Mouse (Mus musculus) embryonic facial prominence, embryonic 14.5 days (tissue): ENCODE measurements at regions not wholly inside any gene's neighbourhood (a gene's known extent, or its start where the extent isn't known, plus 50 kb on each side); places are given as distances from the start of the nearest gene placed in this dataset.

ENCODE experiments used
- ATAC-seq: fragments of 200-750 bp; cut with Nextera tagmentation; 2 replicates; pipeline ENCODE4 v1.8.0; 2017; ENCODE audit warnings: low read depth, moderate number of reproducible peaks, moderate TSS enrichment
- DNase-seq: peaks from one replicate; pipeline ENCODE4 v3.0.0-alpha.2; 2015; ENCODE audit warnings: low spot score
- H3K27ac ChIP-seq: fragments of 300-500 bp; sonication (generic); replicated peaks from 2 replicates; pipeline ENCODE4 v1.5.1; 2014; ENCODE audit warnings: low read depth, mild to moderate bottlenecking, low read length, moderate library complexity
- H3K27me3 ChIP-seq: fragments of 300-500 bp; sonication (generic); replicated peaks from 2 replicates; pipeline ENCODE4 v1.6.1; 2014; ENCODE audit warnings: low read length; ENCODE audit not compliant: control insufficient read depth, insufficient read depth
- H3K36me3 ChIP-seq: fragments of 300-500 bp; sonication (generic); 2 replicates; pipeline ENCODE4 v1.6.1; 2014; ENCODE audit warnings: low read length, mixed read lengths; ENCODE audit not compliant: control insufficient read depth, insufficient read depth
- H3K4me1 ChIP-seq: fragments of 300-500 bp; sonication (generic); 2 replicates; pipeline ENCODE4 v1.6.1; 2014; ENCODE audit warnings: antibody characterized with exemption, low read length; ENCODE audit not compliant: control insufficient read depth, insufficient read depth
- H3K4me2 ChIP-seq: fragments of 300-500 bp; sonication (generic); 2 replicates; pipeline ENCODE4 v1.6.1; 2014; ENCODE audit warnings: low read depth, mild to moderate bottlenecking, low read length, moderate library complexity, mixed read lengths
- H3K4me3 ChIP-seq: fragments of 300-500 bp; sonication (generic); 2 replicates; pipeline ENCODE4 v1.5.1; 2014; ENCODE audit warnings: low read depth, mild to moderate bottlenecking, low read length
- H3K9ac ChIP-seq: fragments of 300-500 bp; sonication (generic); 2 replicates; pipeline ENCODE4 v1.6.1; 2014; ENCODE audit warnings: low read depth, mild to moderate bottlenecking, low read length, moderate library complexity, mixed read lengths
- H3K9me3 ChIP-seq: fragments of 300-500 bp; sonication (generic); 2 replicates; pipeline ENCODE4 v1.6.1; 2016; ENCODE audit warnings: low read length; ENCODE audit not compliant: control insufficient read depth
- WGBS: fragments of 180-500 bp; shearing (Covaris S2); extraction: QIAGEN DNeasy Blood & Tissue Kit; methylation state at CpG from one replicate; pipeline ENCODE4 v1.1.7; 2014; 5-methylcytosine and 5-hydroxymethylcytosine counted together

GRCm38 (mm10) chr2:92767476-92768005, 147.4 kb upstream of the Syt13 start:
- WGBS = 77% methylated on average over 5 of the region's 5 CpGs
- no peaks in the 10 kb centered on the region for H3K9me3 ChIP-seq
- H3K4me2 ChIP-seq = no peak overlapping the region
- H3K36me3 ChIP-seq = no peaks in the 10 kb centered on the region
- no peak for ATAC-seq
- no peak overlapping the region for H3K27ac ChIP-seq
- H3K9ac ChIP-seq = no peak overlapping the region
- H3K27me3 ChIP-seq = no peaks in the 10 kb centered on the region
- DNase-seq = no peak
- H3K4me3 ChIP-seq = no peak overlapping the region
- no peaks in the 10 kb centered on the region for H3K4me1 ChIP-seq

- ATAC-seq = no peak
- Histone ChIP-seq H3K36me3 (no peaks in the 10 kb centered on the region), H3K4me2 (no peak overlapping the region), H3K9me3 (no peaks in the 10 kb centered on the region), H3K4me1 (no peaks in the 10 kb centered on the region), H3K27ac (no peak overlapping the region), H3K27me3 (no peaks in the 10 kb centered on the region), H3K9ac (no peak overlapping the region), H3K4me3 (no peak overlapping the region)
- DNase-seq = no peak
- WGBS = 48% methylated on average over 2 of the region's 2 CpGs
Measured at GRCm38 (mm10) chr2:92768088-92768487, 146.8 kb upstream of the Syt13 start.

- no peak for DNase-seq
- 68% methylated on average over 3 of the region's 3 CpGs for WGBS
- H3K27ac ChIP-seq = no peak overlapping the region
- no peaks in the 10 kb centered on the region for H3K4me1 ChIP-seq
- no peaks in the 10 kb centered on the region for H3K36me3 ChIP-seq
- H3K4me2 ChIP-seq = no peak overlapping the region
- no peak for ATAC-seq
- H3K27me3 ChIP-seq = no peaks in the 10 kb centered on the region
- no peaks in the 10 kb centered on the region for H3K9me3 ChIP-seq
- no peak overlapping the region for H3K9ac ChIP-seq
- no peak overlapping the region for H3K4me3 ChIP-seq
Measured at GRCm38 (mm10) chr2:92769061-92769460, 145.8 kb upstream of the Syt13 start.

GRCm38 (mm10) chr2:92770098-92770497, 144.8 kb upstream of the Syt13 start:
- Histone ChIP-seq H3K4me1 (no peaks in the 10 kb centered on the region), H3K9me3 (no peaks in the 10 kb centered on the region), H3K4me2 (no peak overlapping the region), H3K4me3 (no peak overlapping the region), H3K36me3 (no peaks in the 10 kb centered on the region), H3K27me3 (no peaks in the 10 kb centered on the region), H3K9ac (no peak overlapping the region), H3K27ac (no peak overlapping the region)
- ATAC-seq = no peak
- no peak for DNase-seq
- WGBS = 75% methylated on average over 5 of the region's 5 CpGs

- Histone ChIP-seq H3K4me2 (no peak overlapping the region), H3K27me3 (no peaks in the 10 kb centered on the region), H3K4me3 (no peak overlapping the region), H3K36me3 (no peaks in the 10 kb centered on the region), H3K9me3 (no peaks in the 10 kb centered on the region), H3K9ac (no peak overlapping the region), H3K4me1 (no peaks in the 10 kb centered on the region), H3K27ac (no peak overlapping the region)
- ATAC-seq (no peak), DNase-seq (no peak)
- WGBS = 67% methylated on average over 7 of the region's 7 CpGs
Measured at GRCm38 (mm10) chr2:92772623-92773022, 142.3 kb upstream of the Syt13 start.

GRCm38 (mm10) chr2:92776497-92776896, 138.4 kb upstream of the Syt13 start:
- Histone ChIP-seq H3K27me3 (no peaks in the 10 kb centered on the region), H3K27ac (no peak overlapping the region), H3K4me3 (no peak overlapping the region), H3K9me3 (no peaks in the 10 kb centered on the region), H3K4me2 (no peak overlapping the region), H3K9ac (no peak overlapping the region), H3K36me3 (no peaks in the 10 kb centered on the region), H3K4me1 (no peaks in the 10 kb centered on the region)
- DNase-seq (no peak), ATAC-seq (no peak)
- WGBS = 84% methylated on average over 2 of the region's 2 CpGs

GRCm38 (mm10) chr2:92779101-92779500, 135.8 kb upstream of the Syt13 start:
- 38% methylated on average over 1 of the region's 1 CpGs for WGBS

GRCm38 (mm10) chr2:92780021-92780420, 134.9 kb upstream of the Syt13 start:
- WGBS = 70% methylated on average over 1 of the region's 1 CpGs
- ATAC-seq = no peak
- H3K4me3 ChIP-seq = no peak overlapping the region
- no peak for DNase-seq
- no peak overlapping the region for H3K9ac ChIP-seq
- H3K36me3 ChIP-seq = no peaks in the 10 kb centered on the region
- H3K4me1 ChIP-seq = no peaks in the 10 kb centered on the region
- no peak overlapping the region for H3K27ac ChIP-seq
- H3K27me3 ChIP-seq = no peaks in the 10 kb centered on the region
- no peaks in the 10 kb centered on the region for H3K9me3 ChIP-seq
- H3K4me2 ChIP-seq = no peak overlapping the region

More at GRCm38 (mm10) chr2:92779101-92779500, 135.8 kb upstream of the Syt13 start:
- Histone ChIP-seq H3K9me3 (no peaks in the 10 kb centered on the region), H3K4me2 (no peak overlapping the region), H3K4me3 (no peak overlapping the region), H3K9ac (no peak overlapping the region), H3K27ac (no peak overlapping the region), H3K36me3 (no peaks in the 10 kb centered on the region), H3K4me1 (no peaks in the 10 kb centered on the region), H3K27me3 (no peaks in the 10 kb centered on the region)
- no peak for ATAC-seq
- no peak for DNase-seq

- Histone ChIP-seq H3K4me1 (no peaks in the 10 kb centered on the region), H3K4me3 (no peak overlapping the region), H3K4me2 (no peak overlapping the region), H3K36me3 (no peaks in the 10 kb centered on the region), H3K9me3 (no peaks in the 10 kb centered on the region), H3K27ac (no peak overlapping the region), H3K9ac (no peak overlapping the region), H3K27me3 (no peaks in the 10 kb centered on the region)
- DNase-seq = no peak
- ATAC-seq = no peak
- WGBS = 59% methylated on average over 5 of the region's 5 CpGs
Measured at GRCm38 (mm10) chr2:92781451-92781850, 133.4 kb upstream of the Syt13 start.
